Mouse (Mus musculus): ENCODE data around the gene Ddx41. TPM values are rescaled to one million over a fixed set of nuclear protein-coding genes. Genes with fewer than 3 reads are reported as not detected.
A peak's percentile ranks its signal among the peaks of the same experiment; 100 is the strongest.

The Ddx41 gene
- polyA plus RNA-seq, 1 experiment, result 61.1 TPM

DNA sequence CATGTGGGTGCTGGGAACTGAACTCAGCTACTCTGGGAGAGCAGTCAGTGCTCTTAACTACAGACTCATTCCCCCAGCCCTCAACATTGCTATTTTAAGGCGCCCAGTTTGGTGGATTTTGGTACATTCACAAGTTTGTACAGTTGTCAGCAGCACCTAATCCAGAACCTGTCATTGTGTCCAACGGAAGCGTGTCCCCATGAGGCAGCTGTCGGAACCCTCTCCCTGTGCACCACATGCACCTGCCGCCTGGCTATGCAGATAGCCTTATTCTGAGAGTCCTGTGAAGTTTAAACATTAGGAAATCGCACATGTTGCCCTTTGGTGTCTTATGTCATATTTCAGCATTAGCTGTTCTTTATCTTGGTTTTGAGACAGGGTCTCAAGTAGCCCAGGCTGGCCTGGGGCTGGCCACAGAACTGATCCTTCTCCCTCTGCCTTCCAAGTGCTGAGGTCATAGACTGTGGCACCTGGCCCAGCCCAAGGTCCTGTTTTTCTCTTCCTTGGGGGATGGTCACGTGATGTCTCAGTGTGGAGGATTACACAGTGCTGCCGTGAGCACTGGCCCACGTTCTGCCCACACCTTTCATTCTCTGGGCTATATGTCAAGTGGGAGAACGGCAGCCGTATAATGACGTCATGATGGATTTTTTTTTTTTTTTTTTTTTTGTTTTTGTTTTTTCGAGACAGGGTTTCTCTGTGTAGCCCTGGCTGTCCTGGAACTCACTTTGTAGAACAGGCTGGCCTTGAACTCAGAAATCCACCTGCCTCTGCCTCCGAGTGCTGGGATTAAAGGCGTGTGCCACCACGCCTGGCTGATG lies 10.5 kb downstream of the Ddx41 start:
- Histone ChIP-seq H3K4me1 (ENCODE audit: control insufficient read depth, insufficient read depth, low read length) (no peaks in the 10 kb centered on the region), H3K4me3 (replicated peaks; ENCODE audit: extremely low read depth, low read depth, low read length) (no peak overlapping the region)
- WGBS, result 66% methylated on average over 16 of the region's 16 CpGs
- TF ChIP-seq CTCF (IDR thresholded peaks at IDR 0.05; ENCODE audit: insufficient read depth, low read length) (no peak), POLR2A (IDR thresholded peaks at IDR 0.05; ENCODE audit: borderline replicate concordance, extremely low read depth, low read depth, low read length) (no peak)
- no peak for DNase-seq

DNA sequence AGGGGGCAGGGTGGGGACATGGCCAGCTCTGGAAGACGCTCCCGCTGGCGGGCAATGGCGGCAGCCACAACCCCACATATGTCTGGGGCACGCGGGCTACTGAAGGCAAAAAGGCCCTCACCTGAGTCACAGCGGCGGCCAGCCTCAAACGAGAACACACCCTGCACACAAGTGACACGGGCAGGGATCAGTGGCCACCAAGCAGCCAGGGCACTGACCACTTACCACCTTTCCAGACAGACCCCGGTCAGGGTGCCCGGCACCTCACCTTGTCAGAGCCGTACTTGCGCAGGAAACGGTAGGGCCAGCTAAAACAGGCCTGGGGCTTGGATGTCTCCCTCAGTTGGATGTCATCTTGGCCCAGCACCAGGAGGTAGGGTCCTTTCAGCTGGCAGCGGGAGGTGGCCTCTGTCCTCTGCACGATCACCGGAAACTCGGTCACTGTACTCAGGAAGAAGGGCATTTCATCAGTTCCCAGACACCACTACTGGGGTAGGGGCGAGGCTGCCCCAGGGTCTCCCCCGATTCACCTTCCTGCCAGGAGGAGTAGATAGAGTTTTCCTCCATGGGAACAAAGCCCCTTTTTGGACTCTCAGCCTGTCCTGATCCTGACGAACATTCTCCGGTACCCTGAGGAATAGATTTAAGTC lies 12.4 kb downstream of the Ddx41 start:
- DNase-seq, result no peak
- Histone ChIP-seq H3K4me1 (ENCODE audit: control insufficient read depth, insufficient read depth, low read length) (no peaks in the 10 kb centered on the region), H3K4me3 (replicated peaks; ENCODE audit: extremely low read depth, low read depth, low read length) (no peak overlapping the region)
- 86% methylated on average over 23 of the region's 23 CpGs for WGBS
- TF ChIP-seq CTCF (IDR thresholded peaks at IDR 0.05; ENCODE audit: insufficient read depth, low read length) (no peak), POLR2A (IDR thresholded peaks at IDR 0.05; ENCODE audit: borderline replicate concordance, extremely low read depth, low read depth, low read length) (no peak)

DNA sequence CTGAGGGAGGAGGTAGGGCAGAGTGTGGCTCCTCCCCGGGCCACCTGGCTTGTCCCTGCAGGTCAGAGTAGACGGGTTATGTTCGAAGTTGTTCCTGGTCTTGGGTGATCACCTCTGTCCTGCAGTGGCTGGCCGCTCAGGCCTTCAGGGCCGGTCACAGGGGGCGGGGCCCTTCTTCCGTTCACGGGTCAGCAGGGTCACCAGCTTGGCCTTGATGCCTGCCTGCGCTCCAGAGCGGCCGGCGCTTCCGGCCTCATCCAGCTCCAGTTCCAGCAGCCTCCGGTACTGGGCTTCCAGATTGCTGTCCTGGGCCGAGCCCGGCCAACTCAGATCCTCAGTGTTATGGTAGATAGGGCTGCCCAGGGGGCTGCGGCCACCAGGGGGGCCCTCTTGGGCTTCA lies 13.2 kb downstream of the Ddx41 start:
- DNase-seq, result no peak
- Histone ChIP-seq H3K4me3 (replicated peaks; ENCODE audit: extremely low read depth, low read depth, low read length) (no peak overlapping the region), H3K4me1 (ENCODE audit: control insufficient read depth, insufficient read depth, low read length) (no peaks in the 10 kb centered on the region)
- no peak for TF ChIP-seq CTCF (IDR thresholded peaks at IDR 0.05; ENCODE audit: insufficient read depth, low read length)
- no peak for TF ChIP-seq POLR2A (IDR thresholded peaks at IDR 0.05; ENCODE audit: borderline replicate concordance, extremely low read depth, low read depth, low read length)
- 64% methylated on average over 17 of the region's 17 CpGs for WGBS

DNA sequence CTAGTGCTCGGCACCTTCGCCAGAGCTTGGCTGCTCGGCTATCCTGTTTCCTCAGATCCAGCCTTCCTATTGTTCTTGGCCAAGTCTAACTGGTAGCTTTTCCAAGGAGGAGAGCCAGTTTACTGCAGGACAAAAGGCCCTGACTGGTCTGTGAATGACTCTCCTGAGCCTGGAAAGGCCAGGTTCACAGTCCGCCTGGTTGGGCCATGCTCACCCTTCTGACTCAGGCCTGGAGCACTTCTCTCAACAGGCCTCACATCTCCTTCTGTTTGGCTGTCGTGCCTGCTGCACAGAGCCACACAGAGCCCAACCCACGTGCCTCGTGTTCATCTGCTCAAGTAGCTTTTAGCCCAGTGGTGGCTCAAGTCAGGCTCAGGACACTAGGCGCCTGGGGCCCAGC lies 13.7 kb downstream of the Ddx41 start:
- DNase-seq, result no peak
- WGBS, result 58% methylated on average over 8 of the region's 8 CpGs
- no peaks in the 10 kb centered on the region for H3K4me1 ChIP-seq (ENCODE audit: control insufficient read depth, insufficient read depth, low read length)
- TF ChIP-seq CTCF (IDR thresholded peaks at IDR 0.05; ENCODE audit: insufficient read depth, low read length), result no peak
- TF ChIP-seq POLR2A (IDR thresholded peaks at IDR 0.05; ENCODE audit: borderline replicate concordance, extremely low read depth, low read depth, low read length), result no peak
- no peak overlapping the region for H3K4me3 ChIP-seq (replicated peaks; ENCODE audit: extremely low read depth, low read depth, low read length)

DNA sequence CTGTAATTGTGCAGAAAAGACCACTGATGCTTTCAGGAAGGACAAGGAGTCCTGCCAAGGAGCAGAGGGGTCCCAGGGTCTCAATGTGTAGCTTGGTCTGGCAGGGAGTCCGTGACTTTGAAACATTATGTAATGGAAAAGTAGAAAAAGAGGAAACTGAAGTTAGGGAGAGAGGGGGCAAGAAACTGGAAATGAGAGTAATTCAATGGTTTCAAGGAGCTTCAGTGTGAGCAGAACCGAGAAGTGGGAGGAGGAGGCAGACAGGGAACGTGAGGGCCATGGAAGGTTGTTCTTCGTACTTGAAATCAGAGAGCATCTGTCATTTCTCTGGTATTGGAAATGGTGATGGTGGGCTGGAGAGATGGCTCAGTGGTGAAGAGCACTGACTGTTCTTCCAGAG lies 16.9 kb downstream of the Ddx41 start:
- whole genome bisulfite sequencing, result 59% methylated on average over 4 of the region's 4 CpGs

DNA sequence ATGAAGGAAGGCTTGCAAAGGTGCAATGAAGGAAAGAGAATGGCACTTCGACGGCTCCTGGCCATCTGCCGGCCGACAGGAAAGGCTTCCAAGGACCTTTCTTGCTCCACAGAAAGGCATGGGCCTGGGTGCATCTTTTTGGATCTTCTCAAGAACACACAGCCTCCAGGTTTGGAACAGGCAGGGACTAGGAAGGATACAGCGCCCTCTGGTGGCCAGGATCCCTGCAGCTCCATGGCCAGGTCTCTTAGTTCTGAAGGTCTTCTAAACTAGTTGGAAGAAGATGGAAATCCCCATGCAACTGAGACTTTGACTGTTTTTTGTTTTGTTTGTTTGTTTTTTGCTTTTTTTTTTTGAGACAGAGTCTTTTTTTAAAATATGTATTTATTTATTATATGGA lies 19.5 kb downstream of the Ddx41 start:
- DNase-seq, result peak; percentile 88
- TF ChIP-seq CTCF (IDR thresholded peaks at IDR 0.05; ENCODE audit: insufficient read depth, low read length) (peak; percentile 95), POLR2A (IDR thresholded peaks at IDR 0.05; ENCODE audit: borderline replicate concordance, extremely low read depth, low read depth, low read length) (no peak)
- H3K4me1 ChIP-seq (ENCODE audit: control insufficient read depth, insufficient read depth, low read length), result peaks cover 4% of the 10 kb centered on the region; the same call in 1 of the 2 replicates
- WGBS, result 5% methylated on average over 5 of the region's 5 CpGs
- no peak overlapping the region for H3K4me3 ChIP-seq (replicated peaks; ENCODE audit: extremely low read depth, low read depth, low read length)

More for the DNA sequence above, 16.9 kb downstream of the Ddx41 start:
- Histone ChIP-seq H3K4me1 (ENCODE audit: control insufficient read depth, insufficient read depth, low read length) (no peaks in the 10 kb centered on the region), H3K4me3 (replicated peaks; ENCODE audit: extremely low read depth, low read depth, low read length) (no peak overlapping the region)
- DNase-seq, result no peak
- no peak for TF ChIP-seq POLR2A (IDR thresholded peaks at IDR 0.05; ENCODE audit: borderline replicate concordance, extremely low read depth, low read depth, low read length)
- TF ChIP-seq CTCF (IDR thresholded peaks at IDR 0.05; ENCODE audit: insufficient read depth, low read length), result no peak

DNA sequence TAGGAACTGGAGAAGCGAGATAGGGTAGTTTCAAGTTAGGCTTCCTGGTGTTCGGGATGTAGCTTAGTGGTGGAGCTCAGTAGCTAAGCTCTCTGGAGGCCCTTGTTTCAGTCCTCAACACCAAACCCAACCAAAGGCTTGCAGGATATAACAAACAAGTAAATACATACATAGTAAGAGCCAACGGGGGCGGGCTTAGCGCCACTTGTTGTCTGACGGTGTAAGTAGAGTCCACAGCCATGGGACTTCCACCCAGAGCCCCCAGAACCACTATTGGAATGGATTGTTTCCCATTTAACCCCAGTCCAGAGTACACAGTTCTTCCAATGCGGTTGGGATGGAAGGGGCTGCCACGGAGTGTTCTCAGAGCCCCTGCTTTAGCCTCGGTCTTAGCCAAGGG lies 22.6 kb downstream of the Ddx41 start:
- WGBS, result 38% methylated on average over 9 of the region's 9 CpGs
- H3K4me1 ChIP-seq (ENCODE audit: control insufficient read depth, insufficient read depth, low read length), result peaks cover 13% of the 10 kb centered on the region
- TF ChIP-seq CTCF (IDR thresholded peaks at IDR 0.05; ENCODE audit: insufficient read depth, low read length), result no peak
- no peak for TF ChIP-seq POLR2A (IDR thresholded peaks at IDR 0.05; ENCODE audit: borderline replicate concordance, extremely low read depth, low read depth, low read length)
- no peak for DNase-seq
- no peak overlapping the region for H3K4me3 ChIP-seq (replicated peaks; ENCODE audit: extremely low read depth, low read depth, low read length)

DNA sequence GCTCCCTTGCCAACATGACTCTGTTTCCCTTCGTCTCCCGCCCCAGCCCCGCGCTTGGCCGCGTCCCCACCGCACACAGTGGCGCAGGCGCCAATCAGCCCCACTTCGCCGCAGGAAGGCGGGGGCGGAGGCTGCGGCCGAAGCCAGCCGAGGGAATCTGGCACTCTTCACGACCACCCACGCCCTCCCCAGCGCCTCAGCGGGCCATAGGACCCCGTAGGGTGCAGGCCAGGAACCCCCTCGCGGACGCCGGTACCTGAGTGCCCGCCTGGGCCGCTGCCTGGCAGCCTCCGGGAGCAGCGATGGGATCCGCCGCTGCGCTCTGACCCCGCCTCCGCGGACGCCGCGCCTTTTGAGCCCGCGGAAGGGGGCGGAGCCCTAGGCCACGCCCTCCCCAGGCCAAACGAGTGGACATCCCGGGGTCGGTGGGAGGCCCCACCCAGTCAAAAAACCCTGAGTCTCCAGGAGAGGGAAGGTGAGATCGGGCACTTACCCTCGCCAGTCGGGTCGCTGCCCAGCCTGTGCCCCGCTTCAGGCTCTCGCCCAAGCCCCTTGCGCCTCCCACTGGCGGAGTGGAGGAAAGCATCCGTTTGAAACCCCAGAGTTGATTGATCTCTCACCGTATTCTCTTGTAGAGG lies 23.2 kb downstream of the Ddx41 start, which contains the start of gene Pdlim7:
Gene Pdlim7 (minus strand): TSS at position 566 of the 638 bp plus-strand sequence.
- DNase-seq, result peak; percentile 94
- H3K4me3 ChIP-seq (replicated peaks; ENCODE audit: extremely low read depth, low read depth, low read length), result peak within 1 kb of the TSS; percentile 94
- under 1% methylated on average over 55 of the region's 55 CpGs for whole genome bisulfite sequencing
- peak; percentile 74 for TF ChIP-seq CTCF (IDR thresholded peaks at IDR 0.05; ENCODE audit: insufficient read depth, low read length)
- peak; percentile 97 for TF ChIP-seq POLR2A (IDR thresholded peaks at IDR 0.05; ENCODE audit: borderline replicate concordance, extremely low read depth, low read depth, low read length)
- peaks cover 13% of the 10 kb centered on the region for H3K4me1 ChIP-seq (ENCODE audit: control insufficient read depth, insufficient read depth, low read length)

DNA sequence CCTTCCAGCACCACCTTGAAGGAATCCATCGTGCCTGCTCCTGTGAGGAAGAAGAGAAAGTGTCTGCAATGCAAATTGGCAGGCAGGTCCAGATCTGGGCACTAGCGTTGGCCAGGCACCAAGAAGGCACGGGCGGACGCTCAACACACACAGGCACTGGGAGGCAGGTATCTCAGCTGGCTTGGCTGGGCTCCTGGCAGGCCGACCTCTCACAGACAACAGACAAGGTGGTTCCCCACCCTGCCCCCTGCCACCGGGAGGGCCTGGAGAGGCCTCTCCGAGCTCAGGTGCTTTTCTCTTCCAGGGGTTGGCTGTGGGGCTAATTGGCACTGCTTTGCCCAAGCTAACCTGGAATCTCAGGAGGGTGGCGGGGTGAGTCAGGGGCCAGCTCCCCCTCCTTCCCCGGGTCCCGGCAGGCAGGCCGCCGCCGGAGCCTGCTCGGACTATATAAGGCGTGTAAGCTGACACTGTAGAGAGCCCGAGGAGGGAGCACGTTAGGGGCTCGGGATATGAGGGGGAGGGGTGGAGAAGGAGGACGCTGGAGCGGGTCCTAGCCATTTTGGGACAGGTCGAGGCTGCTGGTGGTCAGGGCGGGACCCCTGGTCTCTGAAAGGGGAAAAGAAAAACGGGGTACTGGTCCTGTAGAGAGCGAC lies 24.0 kb downstream of the Ddx41 start:
- DNase-seq, result peak; percentile 41
- TF ChIP-seq CTCF (IDR thresholded peaks at IDR 0.05; ENCODE audit: insufficient read depth, low read length) (no peak), POLR2A (IDR thresholded peaks at IDR 0.05; ENCODE audit: borderline replicate concordance, extremely low read depth, low read depth, low read length) (no peak)
- Histone ChIP-seq H3K4me1 (ENCODE audit: control insufficient read depth, insufficient read depth, low read length) (peaks cover 13% of the 10 kb centered on the region), H3K4me3 (replicated peaks; ENCODE audit: extremely low read depth, low read depth, low read length) (peak overlapping the region; percentile 94)
- 3% methylated on average over 25 of the region's 25 CpGs for WGBS

Data from lung, adult 2 months (tissue).